Mouse (Mus musculus): ENCODE measurements around the gene Rbm19.

Gene Rbm19

DNA sequence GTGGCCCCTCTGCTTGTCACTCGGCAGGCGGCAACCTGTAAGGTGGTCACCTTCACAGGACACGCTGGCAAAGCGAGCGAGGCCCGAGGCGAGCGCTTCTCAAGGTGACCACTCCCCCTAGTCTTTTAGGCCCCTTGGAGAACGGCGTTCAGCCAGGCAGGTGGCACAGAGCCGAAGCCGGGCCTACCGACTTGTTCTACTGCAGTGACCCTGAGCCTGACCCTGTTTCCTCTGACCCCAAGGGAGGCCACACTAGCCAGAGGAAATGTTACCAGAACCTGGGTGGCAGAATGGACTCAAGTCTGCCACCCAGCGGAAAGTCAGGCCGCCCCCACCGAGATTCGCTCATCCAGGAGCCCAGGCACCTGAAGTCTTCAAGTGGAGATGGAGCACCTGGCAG, 94.9 kb downstream of the Rbm19 start:
- peak; percentile 51 for DNase-seq

DNA sequence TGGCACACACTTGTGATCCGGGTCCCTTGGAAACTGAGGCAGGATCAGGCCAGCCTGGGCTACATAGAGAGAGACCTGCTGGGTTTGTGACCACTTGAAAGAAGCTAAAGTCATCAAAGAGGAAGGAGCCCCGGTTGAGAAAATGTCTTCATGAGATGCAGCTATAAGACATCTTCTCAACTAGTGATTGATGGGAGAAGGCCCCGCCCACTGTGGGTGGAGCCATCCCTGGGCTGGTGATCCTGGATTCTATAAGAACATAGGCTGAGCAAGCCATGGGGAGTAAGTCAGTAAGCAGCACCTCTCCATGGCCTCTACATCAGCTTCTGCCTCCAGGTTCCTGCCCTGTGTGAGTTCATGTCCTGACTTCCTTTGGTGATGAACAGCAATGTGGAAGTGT, 98.2 kb downstream of the Rbm19 start:
- DNase-seq: no peak

DNA sequence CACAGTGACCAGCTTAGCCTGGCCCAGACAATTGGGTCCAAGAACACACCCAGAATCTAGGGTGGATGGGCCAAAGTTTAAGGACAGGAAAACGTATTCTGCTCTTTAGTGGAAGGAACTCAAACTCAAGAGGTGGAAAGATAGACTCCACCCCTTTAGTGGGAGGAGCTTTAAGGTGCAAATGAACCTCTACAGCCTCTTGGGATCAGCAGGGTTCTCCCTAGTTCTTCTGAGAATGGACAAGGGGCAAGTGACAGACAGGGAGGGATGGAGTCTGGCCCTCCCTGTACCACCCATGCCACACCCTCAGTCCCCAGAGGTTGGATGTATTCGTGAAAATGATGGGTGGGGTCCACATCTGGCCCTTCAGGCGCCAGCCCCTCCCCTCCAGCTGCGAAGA, 105.0 kb downstream of the Rbm19 start:
- DNase-seq: no peak

DNA sequence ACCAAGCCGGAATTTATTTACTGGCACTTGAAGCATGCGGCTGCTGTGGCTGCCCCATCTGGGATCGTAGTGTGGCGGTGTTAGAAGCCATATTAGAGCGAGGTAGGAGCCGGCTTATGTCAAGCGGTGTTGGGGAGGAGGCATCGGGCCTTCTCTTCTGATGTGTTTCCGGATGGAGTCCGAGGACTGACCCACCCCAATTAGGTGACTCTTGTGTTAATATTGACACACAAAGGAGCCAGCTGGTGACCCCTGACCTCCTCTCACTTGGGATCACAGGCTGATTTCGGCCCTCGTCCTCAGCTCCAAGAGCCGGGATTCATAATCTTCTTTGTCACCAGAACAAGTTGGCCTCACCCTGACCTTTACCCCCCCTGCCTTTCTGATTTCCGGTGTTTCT, 109.1 kb downstream of the Rbm19 start:
- no peak for DNase-seq

DNA sequence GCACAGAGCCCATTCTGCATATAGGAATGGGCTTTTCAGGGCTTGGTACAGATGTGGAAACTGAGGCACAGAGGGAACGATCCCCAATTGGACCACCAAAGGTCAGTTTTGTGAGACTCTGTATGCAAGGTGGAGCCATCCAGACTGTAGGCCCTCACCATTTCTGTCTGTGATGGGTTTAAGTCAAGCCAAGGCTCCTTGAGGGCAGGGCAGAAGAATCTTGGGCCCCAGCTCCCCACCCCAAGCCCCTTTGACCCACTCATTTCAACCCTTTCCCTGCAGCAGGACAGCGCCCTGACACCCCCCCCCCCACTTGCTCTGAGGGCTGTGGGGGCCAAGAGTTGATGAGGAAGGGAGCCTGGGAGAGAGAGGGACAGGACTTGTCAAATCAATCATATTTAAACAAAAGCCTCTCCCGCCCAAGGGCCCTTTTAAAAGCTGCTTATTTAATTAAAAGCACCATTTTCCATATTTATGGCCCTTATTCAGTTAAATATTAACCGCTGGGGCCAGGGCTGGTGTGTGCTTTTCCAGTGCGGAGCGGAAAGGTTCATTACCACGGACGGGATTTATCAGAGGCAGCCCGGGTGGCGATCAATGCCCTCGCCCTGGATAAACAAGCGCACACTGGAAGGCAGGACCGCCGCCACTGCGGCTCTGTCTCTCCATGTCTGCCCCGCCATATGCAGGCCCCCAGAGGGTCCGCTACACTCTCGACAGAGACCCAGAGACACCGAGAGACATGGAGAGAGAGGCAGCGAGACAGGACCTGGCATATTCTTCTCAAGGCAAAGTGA, 112.5 kb downstream of the Rbm19 start:
- DNase-seq: no peak

DNA sequence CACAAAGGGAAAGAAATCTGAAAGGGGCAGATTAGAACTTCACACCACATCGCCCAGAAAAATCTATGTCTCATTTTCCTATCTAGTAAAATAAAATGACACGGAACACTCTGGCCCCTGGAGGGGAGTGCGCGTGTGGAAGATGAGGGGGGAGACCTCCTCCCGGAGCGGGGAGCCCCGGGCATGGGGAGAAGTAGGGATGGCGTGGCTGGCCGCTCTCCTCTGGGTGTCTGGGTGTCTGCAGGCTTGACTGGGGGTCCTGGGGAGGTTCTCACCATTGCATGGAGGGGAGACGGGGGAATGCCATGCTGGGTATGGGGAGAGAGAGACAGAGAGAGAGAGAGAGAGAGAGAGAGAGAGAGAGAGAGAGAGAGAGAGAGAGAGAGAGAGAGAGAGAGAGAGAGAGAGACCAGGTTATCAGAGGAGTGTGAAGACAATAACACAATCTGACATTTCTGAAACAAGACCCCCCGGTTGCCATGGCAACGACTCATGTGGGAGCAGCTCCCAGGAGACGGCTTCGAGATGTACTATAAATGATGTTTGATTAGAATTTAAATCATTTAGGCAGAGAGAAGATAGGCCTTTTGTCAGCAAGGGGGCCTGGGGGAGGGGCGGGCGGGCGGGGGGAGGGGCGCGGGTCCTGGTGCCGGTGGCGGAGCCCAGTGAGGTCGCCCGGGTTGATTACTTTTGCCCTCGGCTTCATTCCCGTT, 115.3 kb downstream of the Rbm19 start:
- DNase-seq: no peak

DNA sequence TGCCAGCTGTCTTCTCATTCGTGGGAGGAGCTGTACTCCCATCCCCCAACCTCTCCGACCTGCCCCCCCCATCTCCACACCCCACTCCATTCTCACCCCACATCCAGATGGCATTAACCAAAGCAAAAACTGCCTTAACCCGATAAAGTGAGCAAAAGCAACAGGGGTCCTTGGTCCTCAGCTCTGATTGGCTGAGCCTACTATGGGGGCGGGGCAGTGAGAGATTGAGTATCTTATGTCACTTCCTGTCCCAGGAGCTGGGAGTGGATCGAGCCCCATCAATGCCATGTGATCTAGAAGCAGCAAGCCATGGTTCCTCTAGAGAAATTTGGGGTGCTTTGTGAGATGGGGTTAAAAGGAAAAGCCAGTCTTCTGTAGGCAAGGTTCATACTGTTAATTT, 118.9 kb downstream of the Rbm19 start:
- peak; percentile 21 for DNase-seq

DNA sequence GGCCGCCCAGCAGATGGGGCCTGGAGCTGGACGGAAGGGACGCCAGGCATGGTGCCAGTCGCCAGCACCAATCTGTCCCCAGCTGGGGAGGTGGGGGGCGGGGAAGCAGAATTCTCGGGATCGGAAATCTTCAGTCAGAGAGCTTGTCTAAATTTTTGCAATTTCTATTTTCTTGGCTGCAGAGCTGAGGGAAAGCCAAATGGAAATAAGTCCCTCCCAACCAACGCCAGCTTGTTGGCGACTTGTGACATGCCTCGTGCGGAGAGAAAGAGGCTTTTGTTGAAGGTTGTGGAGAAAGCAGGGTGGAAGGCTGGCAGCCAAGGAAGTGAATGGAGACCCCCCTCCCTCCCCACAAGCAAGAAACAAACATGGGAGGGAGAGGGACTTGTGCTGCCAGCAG, 119.3 kb downstream of the Rbm19 start:
- no peak for DNase-seq

DNA sequence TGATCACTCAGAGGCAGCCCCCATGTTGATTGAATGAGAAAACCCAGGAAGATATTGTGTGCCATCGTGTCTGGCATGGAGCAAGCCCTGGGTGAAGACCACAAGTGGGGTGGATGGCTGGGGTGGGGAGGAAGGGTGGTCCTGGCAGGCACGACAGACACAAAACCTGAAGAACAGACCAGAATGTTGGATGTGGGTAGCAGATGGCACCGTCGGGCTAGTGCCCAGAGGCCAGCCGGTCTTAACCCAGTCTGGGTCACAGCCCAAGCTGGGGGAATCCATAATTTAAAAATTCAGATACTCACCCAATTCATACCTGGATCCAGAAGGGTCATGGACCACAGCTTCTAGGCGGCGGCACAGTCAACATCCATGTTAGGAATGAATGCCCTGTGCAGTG, 123.8 kb downstream of the Rbm19 start:
- no peak for DNase-seq

DNA sequence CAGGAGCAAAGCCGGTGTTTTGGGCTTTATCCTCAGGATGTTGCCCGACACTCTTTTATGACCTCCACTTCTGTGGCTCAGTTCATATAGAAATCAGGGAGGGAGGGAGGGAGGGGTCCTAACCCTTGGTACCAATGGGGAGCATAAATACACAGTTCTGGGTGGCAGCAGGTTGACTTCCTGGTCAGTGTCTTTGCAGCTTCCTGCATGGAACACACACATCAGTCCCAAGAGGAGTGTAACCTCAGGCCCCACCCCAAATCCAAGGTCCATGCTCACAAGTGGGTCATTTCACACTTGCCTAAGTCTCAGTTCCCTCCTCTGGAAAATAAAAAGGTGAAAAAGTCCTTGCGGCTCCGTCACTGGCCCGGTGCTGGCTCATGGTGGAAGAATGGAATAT, 129.1 kb downstream of the Rbm19 start:
- DNase-seq: no peak

Data from thymus, postnatal 4 days (tissue).